Mouse (Mus musculus) midbrain, embryonic 12.5 days (tissue): ENCODE measurements at regions not wholly inside any gene's neighbourhood (a gene's known extent, or its start where the extent isn't known, plus 50 kb on each side); places are given as distances from the start of the nearest gene placed in this dataset.
"Not testable (repeated sequence)": the region's sequence is repeated elsewhere in the genome, so short reads cannot be mapped to it uniquely, and the experiment has no call there.

Experiments used
- ATAC-seq: fragments of 200-750 bp; cut with Nextera tagmentation; 2 replicates; pipeline ENCODE4 v1.8.0; 2017; ENCODE audit warnings: low read depth, moderate TSS enrichment, moderate library complexity; ENCODE audit not compliant: low FRiP score
- H3K27ac ChIP-seq: fragments of 300-500 bp; sonication (generic); replicated peaks from 2 replicates; pipeline ENCODE4 v1.5.1; 2016; ENCODE audit warnings: mild to moderate bottlenecking
- H3K27me3 ChIP-seq: fragments of 300-500 bp; sonication (generic); 2 replicates; pipeline ENCODE4 v1.6.1; 2016; ENCODE audit warnings: mild to moderate bottlenecking
- H3K36me3 ChIP-seq: fragments of 300-500 bp; sonication (generic); 2 replicates; pipeline ENCODE4 v1.6.1; 2016
- H3K4me1 ChIP-seq: fragments of 300-500 bp; sonication (generic); 2 replicates; pipeline ENCODE4 v1.6.1; 2016
- H3K4me2 ChIP-seq: fragments of 300-500 bp; sonication (generic); replicated peaks from 2 replicates; pipeline ENCODE4 v1.6.1; 2016; ENCODE audit warnings: mild to moderate bottlenecking, moderate library complexity
- H3K4me3 ChIP-seq: fragments of 300-500 bp; sonication (generic); 2 replicates; pipeline ENCODE4 v1.5.1; 2016; ENCODE audit warnings: mild to moderate bottlenecking
- H3K9ac ChIP-seq: fragments of 300-500 bp; sonication (generic); replicated peaks from 2 replicates; pipeline ENCODE4 v1.6.1; 2016; ENCODE audit warnings: mild to moderate bottlenecking, moderate library complexity
- H3K9me3 ChIP-seq: fragments of 300-500 bp; sonication (generic); 2 replicates; pipeline ENCODE4 v1.6.1; 2016; ENCODE audit warnings: mild to moderate bottlenecking
- WGBS: fragments of 180-500 bp; shearing (Covaris S2); methylation state at CpG from one replicate; pipeline ENCODE4 v1.1.7; 2016; 5-methylcytosine and 5-hydroxymethylcytosine counted together

- H3K27me3 ChIP-seq, H3K9me3 ChIP-seq, H3K4me1 ChIP-seq, H3K4me3 ChIP-seq, H3K4me2 ChIP-seq, H3K9ac ChIP-seq, H3K36me3 ChIP-seq, H3K27ac ChIP-seq: not testable (repeated sequence)
- 0 out of 2 replicates have a peak, but pooled peaks have one; percentile 4 for ATAC-seq
- WGBS = 72% methylated on average over 14 of the region's 18 CpGs
Observed at GRCm38 (mm10) chrX:165667020-165667419, 339.8 kb upstream of the Glra2 start.

DNA sequence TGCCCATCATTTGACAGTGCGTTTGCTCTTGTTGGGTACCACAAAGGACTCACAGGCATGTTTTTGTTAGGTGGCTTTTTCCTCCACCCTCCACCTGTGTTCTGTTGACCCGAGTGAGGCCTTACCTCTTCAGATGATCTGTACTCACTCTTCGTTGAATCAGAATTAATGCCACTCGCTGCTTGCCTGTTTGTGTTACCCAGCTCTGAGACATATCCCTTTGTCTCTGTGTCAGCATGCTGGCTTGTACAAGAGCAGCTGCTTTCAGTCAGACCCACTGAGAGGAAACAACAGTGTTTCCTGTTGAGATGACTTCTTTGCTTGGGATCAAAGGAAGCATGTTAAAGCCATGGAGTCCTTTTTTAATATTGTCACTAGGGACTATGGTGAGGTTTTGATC is 304.0 kb upstream of the Glra2 start:
- Histone ChIP-seq H3K4me1 (no peaks in the 10 kb centered on the region), H3K36me3 (no peaks in the 10 kb centered on the region), H3K9me3 (no peaks in the 10 kb centered on the region), H3K9ac (no peak overlapping the region), H3K27me3 (no peaks in the 10 kb centered on the region), H3K27ac (no peak overlapping the region), H3K4me2 (no peak overlapping the region), H3K4me3 (no peak overlapping the region)
- WGBS = 46% methylated on average over 4 of the region's 4 CpGs
- no peak for ATAC-seq

GRCm38 (mm10) chrX:165616078-165616477 is 288.9 kb upstream of the Glra2 start:
- no peak for ATAC-seq
- H3K4me1 ChIP-seq = no peaks in the 10 kb centered on the region
- H3K9ac ChIP-seq = no peak overlapping the region
- no peak overlapping the region for H3K4me2 ChIP-seq
- 75% methylated on average over 1 of the region's 1 CpGs for WGBS
- H3K9me3 ChIP-seq = no peaks in the 10 kb centered on the region
- H3K27me3 ChIP-seq = no peaks in the 10 kb centered on the region
- H3K4me3 ChIP-seq = no peak overlapping the region
- H3K36me3 ChIP-seq = no peaks in the 10 kb centered on the region
- H3K27ac ChIP-seq = no peak overlapping the region

DNA sequence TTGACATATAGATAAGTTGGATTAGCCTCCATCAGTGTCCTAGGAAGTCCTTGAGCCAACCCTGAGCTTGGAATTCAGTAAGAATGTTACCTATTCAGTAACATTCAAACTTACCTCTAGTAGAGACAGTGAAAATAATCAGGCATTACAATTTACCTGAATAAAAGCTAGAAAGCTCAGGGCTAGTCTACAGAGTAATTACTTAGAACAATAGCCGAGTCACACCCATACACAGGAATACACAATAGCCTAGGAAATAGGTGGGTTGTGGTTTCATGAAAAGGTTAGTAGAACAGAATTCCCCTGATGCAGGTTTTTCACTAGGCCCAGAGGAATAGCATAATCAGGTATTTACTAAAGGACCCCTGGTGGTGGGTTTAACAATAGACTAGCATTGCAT is 273.6 kb upstream of the Glra2 start:
- not testable (repeated sequence) for ATAC-seq, H3K36me3 ChIP-seq, H3K9ac ChIP-seq, H3K4me1 ChIP-seq, H3K9me3 ChIP-seq, H3K27me3 ChIP-seq, H3K4me2 ChIP-seq, H3K4me3 ChIP-seq, H3K27ac ChIP-seq
- WGBS = 79% methylated on average over 1 of the region's 1 CpGs
